Mouse (Mus musculus): ENCODE results near the gene Egr4. TPM values are rescaled to one million over a fixed set of nuclear protein-coding genes. Genes with fewer than 3 reads are reported as not detected.

Egr4 gene
- total and polyA plus RNA-seq, 2 experiments from 2014 or later: 0.19 to 0.77 TPM

DNA sequence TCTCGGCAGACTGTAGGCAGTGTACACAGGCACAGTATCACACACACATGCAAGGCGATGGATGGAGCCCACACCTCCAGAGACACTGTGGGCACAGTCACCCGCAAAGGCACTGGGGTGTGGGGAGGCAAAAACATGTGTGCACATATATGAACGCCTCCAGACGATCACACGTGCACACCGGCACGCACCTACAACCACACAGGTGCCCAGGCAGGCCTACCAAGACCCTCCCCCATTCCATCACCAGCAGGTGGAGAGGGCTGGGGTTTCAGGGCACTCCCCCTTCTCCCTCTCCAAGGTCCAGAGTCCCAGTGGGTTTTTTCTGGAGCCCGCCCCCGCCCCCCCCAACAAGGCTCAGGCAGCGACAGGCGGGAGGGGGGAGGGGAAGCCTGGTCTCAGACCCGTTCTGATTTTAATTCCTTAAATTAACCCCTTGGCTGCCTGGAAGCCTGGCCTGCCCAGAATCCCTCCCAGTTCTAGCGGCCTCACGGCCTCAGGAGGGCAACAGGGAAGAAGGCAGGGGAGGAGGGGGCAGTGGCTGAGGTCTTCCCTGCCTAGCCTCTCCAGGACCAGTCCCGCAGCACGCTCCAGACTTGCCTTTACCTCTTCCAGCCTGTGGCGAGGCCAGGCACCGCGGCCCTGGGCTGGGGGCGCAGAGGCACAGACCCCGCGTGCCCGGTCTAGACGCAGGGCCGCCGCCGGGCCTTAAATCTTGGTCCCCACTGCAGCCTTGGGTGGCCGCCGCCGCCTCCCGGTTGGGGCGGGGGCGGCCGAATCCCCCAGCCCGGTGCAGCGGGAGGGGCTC, 11.1 kb downstream of the Egr4 start:
- no peak for TF ChIP-seq CTCF (IDR thresholded peaks at IDR 0.05)
- peak overlapping the region; percentile 94 for H3K27ac ChIP-seq (ENCODE audit: low read depth, low read length)
- H3K36me3 ChIP-seq (ENCODE audit: insufficient read depth, low read length): no peaks in the 10 kb centered on the region
- peak; percentile 80 for ATAC-seq (ENCODE audit: low FRiP score)
- DNase-seq (ENCODE audit: low spot score): peak; percentile 36
- H3K27me3 ChIP-seq (ENCODE audit: insufficient read depth, low read length): no peaks in the 10 kb centered on the region
- H3K4me1 ChIP-seq (ENCODE audit: insufficient read depth, low read length): peaks cover 11% of the 10 kb centered on the region; the same call in 1 of the 2 replicates
- H3K4me2 ChIP-seq (ENCODE audit: low read depth, low read length, poor library complexity, severe bottlenecking): peak overlapping the region; percentile 76
- H3K9me3 ChIP-seq (ENCODE audit: low read length): no peaks in the 10 kb centered on the region
- peak overlapping the region; percentile 75 for H3K4me3 ChIP-seq (ENCODE audit: low read depth, low read length)
- H3K9ac ChIP-seq (replicated peaks; ENCODE audit: low read length, poor library complexity, severe bottlenecking): peak overlapping the region; percentile 94
- 2% methylated on average over 28 of the region's 37 CpGs for WGBS

DNA sequence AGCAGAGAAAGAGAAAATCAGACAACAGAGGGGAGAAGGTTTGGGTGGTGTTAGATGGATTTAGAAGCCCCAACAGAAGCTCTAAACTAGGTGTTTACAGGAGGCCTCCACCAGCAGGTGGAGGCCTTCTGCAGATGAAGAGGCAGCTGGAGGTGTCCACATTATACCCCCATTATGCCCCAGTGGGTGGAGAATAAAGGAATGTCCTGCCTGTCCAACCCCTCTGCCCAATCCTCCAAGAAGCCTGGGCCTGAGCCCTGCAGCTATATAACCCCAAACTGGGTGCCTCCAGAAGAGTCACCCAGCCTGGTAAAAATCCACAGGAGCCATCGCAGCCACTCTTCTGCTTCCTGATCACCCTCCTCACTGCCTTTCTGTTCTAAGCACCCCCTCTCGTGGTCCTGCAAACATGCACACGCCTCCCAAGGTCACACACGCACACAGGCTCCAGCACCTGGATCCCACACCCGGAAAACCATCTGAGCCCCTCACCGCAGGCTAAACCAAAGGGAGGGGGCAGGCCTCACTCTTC, 11.8 kb downstream of the Egr4 start:
- TF ChIP-seq CTCF (IDR thresholded peaks at IDR 0.05): peak; percentile 50
- no peak for DNase-seq (ENCODE audit: low spot score)
- peak; percentile 18; the same call in 1 of the 2 replicates for ATAC-seq (ENCODE audit: low FRiP score)

GRCm38 (mm10) chr6:85500416-85500815, 13.0 kb downstream of the Egr4 start:
- Histone ChIP-seq H3K4me2 (ENCODE audit: low read depth, low read length, poor library complexity, severe bottlenecking) (no peak overlapping the region), H3K27me3 (ENCODE audit: insufficient read depth, low read length) (no peaks in the 10 kb centered on the region), H3K4me3 (ENCODE audit: low read depth, low read length) (no peak overlapping the region), H3K27ac (ENCODE audit: low read depth, low read length) (no peak overlapping the region), H3K4me1 (ENCODE audit: insufficient read depth, low read length) (peaks cover 11% of the 10 kb centered on the region; the same call in 1 of the 2 replicates), H3K9me3 (ENCODE audit: low read length) (no peaks in the 10 kb centered on the region), H3K9ac (replicated peaks; ENCODE audit: low read length, poor library complexity, severe bottlenecking) (no peak overlapping the region), H3K36me3 (ENCODE audit: insufficient read depth, low read length) (no peaks in the 10 kb centered on the region)
- ATAC-seq (ENCODE audit: low FRiP score) (no peak), DNase-seq (ENCODE audit: low spot score) (no peak)
- WGBS: 89% methylated on average over 1 of the region's 1 CpGs
- no peak for TF ChIP-seq CTCF (IDR thresholded peaks at IDR 0.05)

More for the DNA sequence above, 11.8 kb downstream of the Egr4 start:
- Histone ChIP-seq H3K27me3 (ENCODE audit: insufficient read depth, low read length) (no peaks in the 10 kb centered on the region), H3K4me1 (ENCODE audit: insufficient read depth, low read length) (peaks cover 11% of the 10 kb centered on the region; the same call in 1 of the 2 replicates), H3K36me3 (ENCODE audit: insufficient read depth, low read length) (no peaks in the 10 kb centered on the region), H3K4me3 (ENCODE audit: low read depth, low read length) (peak overlapping the region; percentile 75), H3K9me3 (ENCODE audit: low read length) (no peaks in the 10 kb centered on the region), H3K9ac (replicated peaks; ENCODE audit: low read length, poor library complexity, severe bottlenecking) (peak overlapping the region; percentile 94), H3K27ac (ENCODE audit: low read depth, low read length) (peak overlapping the region; percentile 94), H3K4me2 (ENCODE audit: low read depth, low read length, poor library complexity, severe bottlenecking) (peak overlapping the region; percentile 76)
- 3% methylated on average over 6 of the region's 6 CpGs for WGBS

DNA sequence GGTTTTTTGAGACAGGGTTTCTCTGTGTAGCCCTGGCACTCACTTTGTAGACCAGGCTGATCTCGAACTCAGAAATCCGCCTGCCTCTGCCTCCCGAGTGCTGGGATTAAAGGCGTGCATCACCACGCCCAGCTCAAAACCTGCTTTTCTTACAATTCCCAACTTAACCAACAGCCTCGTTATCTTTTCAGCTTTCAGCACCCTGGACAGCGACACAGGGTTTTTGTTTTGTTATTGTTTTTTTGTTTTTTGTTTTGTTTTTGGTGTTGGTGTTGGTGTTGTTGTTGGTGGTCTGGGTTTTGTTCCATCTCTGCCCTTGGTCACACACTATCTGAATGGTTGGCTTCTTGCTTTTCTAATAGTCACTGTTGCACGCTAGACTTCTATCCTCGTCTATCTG, 15.2 kb downstream of the Egr4 start:
- Histone ChIP-seq H3K4me3 (ENCODE audit: low read depth, low read length) (no peak overlapping the region), H3K36me3 (ENCODE audit: insufficient read depth, low read length) (no peaks in the 10 kb centered on the region), H3K27ac (ENCODE audit: low read depth, low read length) (no peak overlapping the region), H3K27me3 (ENCODE audit: insufficient read depth, low read length) (no peaks in the 10 kb centered on the region), H3K9ac (replicated peaks; ENCODE audit: low read length, poor library complexity, severe bottlenecking) (no peak overlapping the region), H3K9me3 (ENCODE audit: low read length) (no peaks in the 10 kb centered on the region), H3K4me1 (ENCODE audit: insufficient read depth, low read length) (peaks cover 5% of the 10 kb centered on the region; the same call in 1 of the 2 replicates), H3K4me2 (ENCODE audit: low read depth, low read length, poor library complexity, severe bottlenecking) (no peak overlapping the region)
- 77% methylated on average over 9 of the region's 9 CpGs for WGBS
- ATAC-seq (ENCODE audit: low FRiP score) (no peak), DNase-seq (ENCODE audit: low spot score) (no peak)
- no peak for TF ChIP-seq CTCF (IDR thresholded peaks at IDR 0.05)

DNA sequence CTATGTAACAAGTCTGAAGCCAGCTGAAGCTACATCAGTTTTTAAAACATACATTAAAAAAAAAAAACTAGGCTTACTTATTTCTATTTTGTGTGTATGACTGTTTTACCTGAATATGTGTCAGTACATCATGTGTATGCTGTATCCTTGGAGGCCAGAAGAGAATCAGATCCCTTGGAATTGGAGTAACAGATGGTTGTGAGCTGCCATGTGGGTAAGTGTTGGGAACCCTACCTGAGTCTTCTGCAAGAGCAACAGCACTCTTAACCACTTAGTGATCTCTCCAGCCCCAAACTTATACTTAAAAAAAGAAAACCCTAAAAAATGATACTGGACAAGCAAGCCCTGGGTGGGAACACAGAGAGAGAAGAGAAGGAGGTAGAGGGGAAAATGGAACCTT, 16.4 kb downstream of the Egr4 start:
- H3K9ac ChIP-seq (replicated peaks; ENCODE audit: low read length, poor library complexity, severe bottlenecking): no peak overlapping the region
- peaks cover 3% of the 10 kb centered on the region; the same call in 1 of the 2 replicates for H3K4me1 ChIP-seq (ENCODE audit: insufficient read depth, low read length)
- H3K27me3 ChIP-seq (ENCODE audit: insufficient read depth, low read length): no peaks in the 10 kb centered on the region
- TF ChIP-seq CTCF (IDR thresholded peaks at IDR 0.05): no peak
- DNase-seq (ENCODE audit: low spot score): no peak
- H3K9me3 ChIP-seq (ENCODE audit: low read length): no peaks in the 10 kb centered on the region
- no peak overlapping the region for H3K27ac ChIP-seq (ENCODE audit: low read depth, low read length)
- H3K36me3 ChIP-seq (ENCODE audit: insufficient read depth, low read length): no peaks in the 10 kb centered on the region
- ATAC-seq (ENCODE audit: low FRiP score): no peak
- no peak overlapping the region for H3K4me3 ChIP-seq (ENCODE audit: low read depth, low read length)
- no peak overlapping the region for H3K4me2 ChIP-seq (ENCODE audit: low read depth, low read length, poor library complexity, severe bottlenecking)

GRCm38 (mm10) chr6:85491606-85492005, 21.8 kb downstream of the Egr4 start:
- Histone ChIP-seq H3K4me3 (ENCODE audit: low read depth, low read length) (no peak overlapping the region), H3K27ac (ENCODE audit: low read depth, low read length) (no peak overlapping the region), H3K27me3 (ENCODE audit: insufficient read depth, low read length) (no peaks in the 10 kb centered on the region), H3K9ac (replicated peaks; ENCODE audit: low read length, poor library complexity, severe bottlenecking) (no peak overlapping the region), H3K4me2 (ENCODE audit: low read depth, low read length, poor library complexity, severe bottlenecking) (no peak overlapping the region), H3K36me3 (ENCODE audit: insufficient read depth, low read length) (no peaks in the 10 kb centered on the region), H3K9me3 (ENCODE audit: low read length) (no peaks in the 10 kb centered on the region), H3K4me1 (ENCODE audit: insufficient read depth, low read length) (no peaks in the 10 kb centered on the region)
- ATAC-seq (ENCODE audit: low FRiP score) (no peak), DNase-seq (ENCODE audit: low spot score) (no peak)
- 98% methylated on average over 3 of the region's 3 CpGs for WGBS
- no peak for TF ChIP-seq CTCF (IDR thresholded peaks at IDR 0.05)
